Mouse (Mus musculus) kidney, postnatal 14 days (tissue): ENCODE measurements around the gene Ing1.

ENCODE experiments used
- DNase-seq: peaks from one replicate; pipeline ENCODE4 v3.0.0; 2022; ENCODE audit warnings: mixed read lengths

Gene Ing1

DNA sequence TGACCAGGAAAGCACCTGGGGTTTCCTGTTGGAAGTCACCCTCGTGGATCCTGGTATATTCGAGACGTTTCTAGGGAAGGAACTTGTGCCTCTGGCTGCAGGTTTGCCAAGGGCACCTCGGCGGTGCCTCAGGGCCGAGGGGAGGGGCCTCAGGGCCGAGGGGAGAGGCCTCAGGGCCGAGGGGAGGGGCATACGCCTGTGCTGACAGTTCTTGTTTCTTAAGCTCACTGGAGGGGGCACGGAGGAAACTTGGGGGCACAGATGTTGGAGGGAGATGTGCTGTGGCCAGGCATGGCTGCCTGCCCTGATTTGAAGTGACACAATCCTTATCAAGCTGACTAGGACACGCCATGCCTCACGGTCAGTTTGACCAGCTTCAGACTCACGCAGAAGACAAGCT is 36.9 kb downstream of the Ing1 start:
- DNase-seq = no peak

DNA sequence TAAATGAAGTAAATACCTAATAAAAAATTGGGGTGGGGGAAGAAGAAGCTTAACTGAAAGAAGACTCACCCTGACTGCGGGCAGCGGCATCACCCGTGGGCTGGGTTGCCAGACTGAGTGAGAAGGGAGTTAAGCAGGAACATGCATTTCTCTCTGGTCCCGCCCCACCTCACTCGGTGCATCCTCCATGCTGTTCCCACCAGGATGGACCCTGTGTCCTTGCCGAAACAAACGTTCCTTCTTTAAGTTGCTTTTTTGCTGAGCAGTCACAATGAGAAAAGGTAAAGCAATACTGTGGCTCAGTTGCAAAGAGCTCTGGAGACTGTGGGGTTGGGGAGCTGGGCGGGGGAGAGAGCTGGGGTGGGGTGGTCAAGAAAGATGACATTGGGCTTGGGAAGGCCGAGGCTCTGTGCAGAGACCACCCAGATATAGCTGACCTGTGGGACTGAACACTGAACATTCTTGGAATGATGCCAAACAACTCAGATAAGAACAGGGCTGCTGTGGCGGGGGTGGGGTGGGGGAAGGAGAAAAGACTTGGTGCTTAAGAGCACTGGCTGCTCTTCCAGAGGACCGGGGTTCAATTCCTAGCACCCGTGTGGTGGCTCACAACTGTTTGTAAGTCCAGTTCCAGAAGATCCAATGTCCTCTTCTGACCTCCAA is 38.0 kb downstream of the Ing1 start:
- DNase-seq = no peak

DNA sequence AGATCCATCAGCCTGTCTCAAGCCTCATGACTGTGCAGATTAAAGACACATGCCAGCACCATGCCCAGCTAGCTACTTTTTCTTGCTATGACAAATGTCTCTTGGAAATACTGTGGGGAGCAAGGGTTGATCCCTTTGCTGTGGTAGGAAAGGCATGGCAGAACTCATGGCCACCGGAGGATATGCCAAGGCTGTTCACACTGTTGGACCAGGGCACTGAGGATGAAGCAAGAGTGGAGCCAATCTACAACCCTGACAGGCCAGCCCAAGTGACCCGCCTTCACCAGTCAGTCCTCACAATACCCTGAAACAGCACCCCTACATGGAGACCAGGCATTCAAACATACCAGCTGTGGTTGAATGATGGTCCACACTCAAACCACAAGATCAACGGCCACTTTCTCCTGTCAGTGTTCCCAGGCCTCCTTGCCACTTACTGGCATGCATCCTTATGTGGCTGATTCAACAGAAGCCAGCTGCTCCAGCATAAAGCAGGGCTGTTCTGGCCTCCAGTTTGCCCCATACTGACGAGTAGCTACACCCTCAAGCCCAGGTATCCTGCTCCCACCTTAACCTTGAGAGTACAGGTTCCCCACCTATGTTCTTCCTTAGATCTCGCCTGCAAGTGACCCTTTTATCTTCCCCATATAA is 45.1 kb downstream of the Ing1 start:
- no peak for DNase-seq

DNA sequence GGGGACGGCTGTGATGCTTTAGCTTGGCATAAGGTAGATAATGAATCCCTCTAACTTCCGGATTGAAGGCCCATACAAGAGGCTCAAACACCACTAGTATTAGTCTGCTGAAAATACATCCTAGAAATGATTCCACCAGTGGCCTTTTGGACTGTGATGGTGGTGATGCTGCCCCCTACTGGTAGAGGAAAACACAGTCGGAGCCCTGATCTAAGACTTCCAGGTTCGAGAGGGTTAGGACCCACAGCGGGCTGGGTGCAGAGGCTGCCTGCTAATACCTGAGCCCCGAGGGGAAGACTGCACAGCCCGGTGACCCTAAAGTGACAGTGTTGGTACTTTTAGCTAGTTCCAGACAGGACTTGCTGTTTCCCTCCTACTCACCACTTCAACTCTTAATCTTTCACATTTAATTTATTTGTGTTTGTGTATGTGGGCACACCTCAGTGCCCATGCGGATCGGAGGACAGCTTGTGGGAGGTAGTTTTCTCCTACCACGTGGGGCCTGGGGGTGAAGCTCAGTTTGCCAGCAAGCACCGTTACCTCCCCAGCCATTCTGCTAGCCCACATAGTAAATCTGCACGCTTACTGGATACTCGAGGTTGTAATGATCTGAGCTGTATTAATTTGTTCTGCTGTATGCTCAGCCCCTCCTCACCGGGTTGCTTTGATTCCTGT is 46.8 kb downstream of the Ing1 start:
- DNase-seq = peak; percentile 73

DNA sequence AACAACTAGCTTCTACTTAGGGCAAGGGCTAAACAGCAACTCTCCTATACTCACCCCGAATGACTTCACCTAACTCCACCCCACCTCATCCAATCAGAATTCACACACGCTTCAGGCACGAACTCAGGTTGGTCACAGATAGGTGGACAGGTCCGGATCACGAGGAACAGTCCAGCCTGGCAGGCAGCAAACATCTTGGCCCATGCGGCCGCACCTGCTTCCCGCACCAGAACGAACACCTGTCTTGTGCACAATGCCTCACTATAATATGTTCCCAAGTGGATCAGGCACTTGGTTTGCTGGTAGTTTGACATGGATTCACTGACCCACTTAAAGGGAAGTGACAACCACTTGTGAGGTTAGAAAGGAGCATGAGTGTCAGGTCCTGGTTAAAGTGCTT is 53.5 kb downstream of the Ing1 start:
- no peak for DNase-seq
